Mouse (Mus musculus): ENCODE measurements around the gene Rhoj.
"Not testable (repeated sequence)": the region's sequence is repeated elsewhere in the genome, so short reads cannot be mapped to it uniquely, and the experiment has no call there.

Gene Rhoj

DNA sequence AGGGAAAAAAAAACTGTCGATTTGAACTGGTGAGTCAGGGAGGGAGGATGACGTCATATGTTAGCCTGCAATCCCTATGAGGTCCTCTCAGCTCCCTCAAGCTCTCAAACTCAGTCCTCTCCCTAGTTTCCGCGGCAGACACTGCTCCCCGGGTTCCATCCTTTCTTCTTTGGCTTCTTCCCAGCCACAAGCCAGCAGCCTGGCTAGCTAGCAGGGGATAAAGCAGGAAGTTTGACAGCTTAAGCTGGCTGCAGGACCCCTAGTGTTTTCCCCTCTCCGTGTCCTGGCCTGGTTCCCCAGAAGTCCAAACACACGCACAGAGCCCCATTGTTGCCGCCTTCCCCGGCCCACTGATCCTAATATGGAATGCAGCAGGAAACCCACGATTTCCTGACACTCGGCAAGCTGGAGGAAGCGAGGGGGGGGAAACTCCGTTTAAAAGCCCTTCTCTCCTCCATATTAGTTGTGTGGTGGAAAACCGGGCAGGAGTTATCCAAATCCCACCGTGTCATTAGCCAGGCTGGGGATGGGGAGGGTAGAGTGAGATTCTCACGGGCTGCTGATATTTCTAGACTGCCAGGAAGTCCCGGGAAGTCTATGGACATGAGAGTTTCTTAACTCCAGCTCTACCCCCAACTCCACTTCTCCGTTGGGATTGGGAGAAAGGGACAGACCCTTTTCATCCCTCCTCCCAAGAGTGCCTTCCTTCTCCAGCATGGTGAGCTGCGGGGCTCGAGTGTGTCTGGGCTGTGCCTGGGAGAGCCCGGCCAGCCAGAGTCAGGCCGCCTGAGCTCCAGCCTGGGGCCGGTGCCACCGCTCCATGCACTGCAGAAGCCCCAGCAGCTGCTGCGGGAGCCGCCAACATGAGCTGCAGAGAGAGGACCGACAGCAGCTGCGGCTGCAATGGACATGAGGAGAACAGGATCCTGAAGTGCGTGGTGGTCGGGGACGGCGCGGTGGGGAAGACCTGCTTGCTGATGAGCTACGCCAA, at the start of gene Rhoj:
Gene Rhoj (plus strand): TSS at position 362 of the 991 bp plus-strand sequence.
- DNase-seq: peak; percentile 29

DNA sequence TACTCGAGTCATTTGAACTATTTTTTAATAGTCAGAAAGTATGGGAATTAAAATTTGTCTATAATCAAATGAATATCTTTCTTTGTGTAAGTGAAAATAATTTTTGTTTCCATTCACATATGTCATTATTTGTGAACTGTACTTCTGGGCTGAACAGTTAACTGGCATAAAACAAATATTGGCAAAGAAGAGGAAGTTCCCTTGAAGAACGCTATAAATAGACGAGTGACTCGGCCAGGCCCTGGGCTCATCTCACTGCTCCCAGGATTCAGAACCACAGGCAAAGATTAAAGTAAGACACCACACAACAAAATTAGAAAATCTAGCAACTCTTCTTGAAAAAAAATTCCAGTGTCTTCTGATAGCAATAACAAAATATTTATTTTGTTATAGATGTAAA, 36.4 kb upstream of the Rhoj start:
- no peak for DNase-seq

DNA sequence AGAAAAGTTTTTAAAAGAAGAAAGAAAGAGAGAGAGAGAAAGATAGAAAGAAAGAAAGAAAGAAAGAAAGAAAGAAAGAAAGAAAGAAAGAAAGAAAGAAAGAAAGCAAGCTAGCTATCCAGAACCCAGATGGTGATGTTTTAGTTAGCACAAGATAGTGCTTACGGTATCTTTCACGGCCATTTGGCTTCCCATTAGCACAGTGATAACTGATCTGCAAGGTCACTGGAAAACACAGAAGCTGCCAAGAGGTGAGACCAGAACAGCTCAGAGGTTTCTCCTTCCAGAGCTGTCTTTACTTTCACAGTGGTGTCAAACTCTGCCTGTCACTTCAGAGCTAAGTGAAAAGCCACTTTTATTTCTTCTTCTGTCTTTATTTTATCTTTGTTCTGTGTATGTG, 32.4 kb upstream of the Rhoj start:
- no peak for DNase-seq

DNA sequence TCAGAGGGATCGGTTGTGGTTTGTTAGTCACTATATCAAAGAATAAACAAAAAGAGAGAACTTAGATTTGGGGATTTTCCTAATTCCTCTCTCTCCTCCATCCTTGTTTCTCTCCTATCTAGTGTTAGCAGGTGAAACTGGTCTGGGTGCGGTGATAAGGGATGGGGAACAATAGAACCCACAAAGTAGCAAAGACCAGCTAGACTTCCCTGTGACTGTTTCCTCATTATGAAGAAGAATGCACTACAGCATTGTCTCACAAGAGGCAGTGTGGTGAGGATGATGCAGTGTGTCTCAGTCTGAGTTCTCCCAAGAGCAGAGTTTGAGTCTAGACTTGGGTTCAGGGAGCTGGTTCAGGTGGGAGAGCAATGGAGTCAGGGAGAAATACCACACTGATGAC, 30.7 kb upstream of the Rhoj start:
- DNase-seq: no peak

DNA sequence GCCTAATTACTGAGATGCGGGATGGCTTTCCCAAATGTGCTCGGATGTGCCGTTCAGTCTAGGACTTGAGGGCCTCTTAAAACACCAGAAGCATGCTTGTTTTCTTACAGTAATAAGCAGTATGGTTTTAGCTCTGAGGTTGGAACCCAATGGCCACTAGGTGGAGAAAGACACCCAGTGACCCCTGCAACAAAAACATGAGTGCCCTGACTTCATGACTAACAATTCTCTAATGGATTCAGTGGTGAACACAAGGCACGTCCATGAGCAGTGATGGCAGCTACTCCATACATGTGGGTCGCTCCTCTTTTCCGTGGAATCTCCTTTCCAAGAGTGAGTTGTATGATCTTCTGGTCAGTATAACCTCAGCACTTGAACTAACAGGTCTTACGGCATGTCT, 27.6 kb upstream of the Rhoj start:
- DNase-seq: peak; percentile 9

DNA sequence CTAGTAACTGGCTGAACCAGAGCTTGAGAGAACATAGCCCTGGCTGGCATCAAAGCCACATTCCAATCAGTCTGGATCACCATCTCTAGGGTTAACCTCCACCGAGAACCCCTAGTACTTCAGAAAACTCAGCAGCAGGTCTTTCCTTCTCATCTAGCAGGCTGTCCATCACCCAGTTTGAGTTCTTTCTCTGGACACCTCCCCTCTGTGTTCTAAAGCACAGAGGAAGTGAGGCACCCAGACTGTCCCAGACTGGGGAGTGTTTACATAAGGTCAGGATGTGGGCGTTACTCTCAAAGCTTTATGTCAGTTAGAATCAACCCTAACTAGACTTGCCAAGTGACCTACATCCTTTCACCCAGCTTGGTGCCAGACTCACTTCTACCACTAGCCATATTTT, 24.9 kb upstream of the Rhoj start:
- DNase-seq: no peak

DNA sequence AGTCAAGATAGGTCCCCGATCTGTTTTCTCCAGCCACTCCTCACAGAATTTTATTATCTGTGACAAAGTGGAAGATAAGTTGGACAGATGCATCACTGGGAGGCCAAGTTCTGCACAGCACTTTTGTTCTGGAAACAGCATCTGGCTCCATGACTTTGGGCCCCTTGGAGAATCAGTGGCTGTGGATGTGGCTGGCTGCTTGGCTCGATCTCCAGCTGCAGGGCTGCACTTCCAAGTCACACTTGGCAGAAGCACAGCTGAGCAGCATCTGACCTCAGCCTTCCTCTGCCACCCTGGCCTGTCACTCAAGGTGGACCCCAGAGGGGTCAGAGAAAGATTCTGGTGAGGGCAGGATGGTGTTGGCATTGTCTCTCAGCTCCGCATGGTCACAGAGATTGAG, 22.0 kb upstream of the Rhoj start:
- DNase-seq: no peak

DNA sequence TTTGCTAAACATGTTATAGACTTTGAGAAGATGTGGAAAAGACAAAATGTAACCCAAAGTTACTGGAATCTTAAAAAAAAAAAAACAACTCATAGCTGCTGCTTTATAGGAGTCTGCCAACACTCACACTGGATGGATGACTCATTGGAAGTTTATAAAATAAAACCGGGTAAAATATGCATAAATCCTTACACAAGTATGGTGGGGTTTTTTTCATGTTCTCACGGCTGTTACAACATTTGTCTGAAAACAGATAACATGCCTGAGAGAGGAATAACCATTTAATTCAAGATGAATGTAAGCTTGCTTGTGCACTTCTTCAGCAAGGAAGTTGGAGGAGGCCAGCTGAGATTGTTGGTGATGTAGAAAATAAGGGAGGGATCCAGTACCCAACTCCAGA, 17.6 kb upstream of the Rhoj start:
- no peak for DNase-seq

DNA sequence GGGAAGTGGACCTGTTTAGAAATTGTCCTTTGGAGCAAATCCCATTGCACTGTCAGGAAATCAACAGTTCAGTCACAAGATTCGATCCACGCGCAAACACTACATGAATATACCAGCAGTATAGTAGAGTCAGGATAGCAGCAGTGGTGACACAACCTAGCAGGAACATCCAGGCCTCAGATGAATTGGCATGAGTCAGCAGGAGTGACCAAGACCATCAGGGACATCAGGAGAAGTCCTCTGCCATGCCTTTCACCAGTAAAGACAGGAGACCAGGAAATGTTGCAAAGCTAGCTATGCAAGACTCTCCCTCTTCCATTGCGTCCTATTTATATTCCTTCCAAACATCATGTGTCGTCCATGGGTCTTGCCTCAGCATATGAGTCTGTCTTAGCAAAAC, 16.6 kb upstream of the Rhoj start:
- DNase-seq: no peak

DNA sequence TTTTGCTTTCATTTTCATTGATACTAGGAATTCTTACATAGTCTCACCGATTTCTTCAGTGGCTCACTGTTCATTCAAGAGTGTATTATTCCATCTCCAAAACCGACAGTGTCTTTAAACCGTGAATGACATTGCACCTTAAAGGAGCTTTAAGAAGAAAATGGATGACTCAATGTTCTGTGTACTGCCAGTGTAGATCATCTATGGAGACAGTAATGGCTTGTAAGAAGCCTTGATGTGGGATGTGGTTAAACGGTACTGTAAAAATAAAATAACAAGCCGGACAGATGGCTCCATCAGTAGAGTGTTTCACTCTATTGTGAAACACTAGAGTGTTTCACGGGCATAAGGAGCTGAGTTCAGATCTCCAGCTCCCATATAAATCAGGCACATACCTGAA, 15.2 kb upstream of the Rhoj start:
- no peak for DNase-seq

DNA sequence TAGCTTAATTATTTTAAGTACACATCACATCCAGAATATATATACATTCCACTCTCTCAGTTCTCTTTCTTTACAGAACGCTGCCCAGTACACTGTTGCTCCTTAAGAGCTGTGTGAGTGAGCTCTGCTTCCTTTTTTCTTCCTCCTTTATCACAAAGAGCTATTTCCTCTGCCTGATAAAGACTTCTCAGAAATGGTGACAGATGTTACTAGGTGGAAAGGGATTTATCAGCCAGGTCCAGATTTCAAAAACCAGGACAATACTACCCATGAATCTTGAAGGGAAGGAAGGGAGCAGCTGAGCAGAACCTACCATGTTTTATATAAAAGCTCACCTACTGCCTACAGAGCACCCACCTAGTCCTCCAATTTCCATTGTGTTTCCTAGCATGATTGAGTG, 8.3 kb upstream of the Rhoj start:
- no peak for DNase-seq

DNA sequence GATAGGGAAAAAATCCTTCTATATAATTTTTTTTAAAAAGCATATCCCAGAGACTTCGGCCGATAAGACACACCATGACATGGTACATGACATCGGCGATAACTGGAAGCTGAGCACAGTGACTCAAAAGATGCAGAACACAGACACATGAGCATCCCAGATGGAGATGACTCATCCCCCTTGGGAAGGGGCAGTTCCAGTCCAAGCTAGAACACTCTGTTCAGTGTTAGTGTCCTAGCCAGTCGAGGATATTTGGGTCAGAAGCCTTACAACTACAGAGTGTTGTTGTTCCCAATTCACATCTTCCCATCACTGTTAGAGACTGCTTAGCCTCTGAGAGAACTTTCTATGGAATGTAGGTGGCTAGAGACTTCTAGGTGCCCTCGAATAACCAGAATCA, 4.0 kb upstream of the Rhoj start:
- peak; percentile 7 for DNase-seq

DNA sequence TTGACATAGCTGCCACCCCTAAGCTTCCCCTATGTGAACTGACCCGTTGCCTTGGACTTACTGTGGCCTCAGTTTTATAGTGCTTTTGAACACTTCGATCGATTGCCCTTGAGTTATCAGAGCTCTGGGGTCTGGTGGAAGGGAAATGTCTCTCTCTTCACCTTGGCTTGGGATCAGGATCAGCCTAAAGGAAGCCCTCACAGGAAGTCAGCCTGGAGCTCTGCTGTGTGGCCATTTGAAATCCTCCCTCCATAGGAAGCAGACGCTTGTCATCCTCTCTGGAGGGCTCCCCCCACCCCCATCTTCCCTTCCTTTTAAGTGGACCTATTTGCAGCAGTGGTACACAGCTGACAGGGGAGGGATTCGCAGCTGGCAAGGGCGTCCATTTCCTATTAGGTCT, 1.6 kb downstream of the Rhoj start:
- DNase-seq: no peak

DNA sequence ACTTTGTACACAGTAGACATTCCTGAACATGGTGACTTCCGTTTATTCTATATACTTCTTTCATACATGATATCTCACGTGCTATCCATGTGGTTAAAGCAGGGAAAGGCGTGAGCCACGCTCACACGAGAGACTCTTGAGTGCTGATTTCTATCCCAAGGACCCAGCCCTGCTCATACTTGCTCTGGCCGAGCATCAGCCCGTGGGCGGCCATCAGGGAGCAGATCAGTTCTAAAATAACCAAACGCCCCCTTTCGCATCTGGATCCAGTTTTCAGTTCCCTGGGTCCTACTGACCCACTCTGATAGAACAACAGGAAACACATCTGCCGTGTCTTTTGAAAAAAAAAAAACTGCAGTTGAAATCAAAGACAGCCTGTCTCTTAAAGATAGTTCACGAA, 2.6 kb downstream of the Rhoj start:
- DNase-seq: no peak

DNA sequence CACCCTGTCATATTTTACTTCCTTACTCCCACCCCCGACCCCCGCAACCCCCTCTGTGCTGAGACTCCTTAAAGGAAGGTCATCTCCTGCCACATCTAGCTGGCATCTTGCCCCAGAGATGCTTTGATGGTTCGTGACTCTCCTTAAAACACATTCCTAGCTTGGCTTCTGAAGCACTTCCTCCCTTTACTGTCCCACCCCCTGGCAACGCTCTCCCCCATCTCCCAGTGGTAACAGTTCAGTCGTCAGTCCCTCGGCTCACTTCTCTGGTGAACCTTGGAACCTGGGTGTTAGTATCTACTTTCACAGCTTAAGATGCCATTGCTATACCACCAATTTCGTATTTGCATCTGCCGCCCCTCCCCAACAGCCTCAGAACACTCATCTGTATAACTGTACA, 3.8 kb downstream of the Rhoj start:
- no peak for DNase-seq

DNA sequence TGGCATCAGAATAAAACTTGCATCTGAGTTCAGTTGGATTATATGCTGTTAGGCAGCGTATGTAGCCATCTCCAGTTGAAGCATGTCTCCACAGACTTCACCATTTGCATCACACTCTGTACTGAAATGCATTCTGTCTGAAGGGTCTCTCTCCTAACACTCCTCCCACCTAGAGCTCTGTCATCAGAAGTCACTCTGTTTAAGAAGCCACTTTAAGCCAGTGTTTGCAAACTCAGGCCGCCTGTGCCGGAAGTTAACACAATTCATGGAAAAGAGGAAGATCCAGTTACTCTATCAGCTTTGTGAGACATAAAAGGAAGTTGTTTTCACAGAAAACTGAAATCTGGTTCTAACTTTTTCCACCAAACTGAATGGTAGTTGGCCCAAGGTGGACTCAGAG, 5.9 kb downstream of the Rhoj start:
- DNase-seq: no peak

DNA sequence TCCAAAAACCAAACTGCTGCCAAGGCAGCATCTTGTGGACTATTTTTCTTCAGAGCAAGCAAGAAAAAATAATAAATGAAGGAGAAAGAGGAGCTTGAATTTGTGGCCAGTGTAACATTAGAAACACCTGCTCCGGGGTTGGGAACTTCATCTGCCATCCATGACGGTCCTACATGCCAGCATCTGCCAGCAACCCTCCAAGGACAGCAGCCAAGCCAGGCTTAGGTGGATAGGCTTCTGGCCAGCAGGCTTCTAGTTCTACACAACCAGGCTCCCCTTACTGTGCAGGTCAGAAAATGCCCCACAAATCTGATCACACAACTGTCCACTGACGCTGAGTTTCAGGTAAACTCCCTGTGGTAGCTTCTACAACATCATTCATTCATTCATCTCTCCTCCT, 7.7 kb downstream of the Rhoj start:
- DNase-seq: no peak

DNA sequence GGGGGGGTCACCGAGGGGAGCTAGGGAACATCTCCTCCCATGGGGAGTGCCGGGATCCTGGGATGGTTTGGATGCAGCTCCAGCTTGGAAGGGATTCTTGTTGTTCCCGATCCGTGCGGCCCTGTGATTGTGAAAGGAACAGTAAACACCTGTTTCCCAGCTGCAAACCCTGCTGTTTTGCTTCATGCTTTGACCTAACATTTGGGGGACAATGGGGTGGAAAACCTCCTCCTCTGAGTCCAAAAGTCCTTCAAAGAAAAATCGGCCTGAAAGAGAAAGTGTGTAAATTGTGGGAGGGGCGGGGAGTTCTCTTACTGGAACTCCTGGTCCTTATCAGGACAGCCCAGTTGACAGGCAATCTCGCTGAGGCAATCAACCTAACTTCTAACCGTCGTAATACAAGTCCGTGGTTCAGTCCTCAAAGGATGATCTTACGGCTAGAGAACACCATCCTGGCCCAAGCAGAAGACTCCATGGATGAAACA, 12.4 kb downstream of the Rhoj start:
- DNase-seq: no peak

DNA sequence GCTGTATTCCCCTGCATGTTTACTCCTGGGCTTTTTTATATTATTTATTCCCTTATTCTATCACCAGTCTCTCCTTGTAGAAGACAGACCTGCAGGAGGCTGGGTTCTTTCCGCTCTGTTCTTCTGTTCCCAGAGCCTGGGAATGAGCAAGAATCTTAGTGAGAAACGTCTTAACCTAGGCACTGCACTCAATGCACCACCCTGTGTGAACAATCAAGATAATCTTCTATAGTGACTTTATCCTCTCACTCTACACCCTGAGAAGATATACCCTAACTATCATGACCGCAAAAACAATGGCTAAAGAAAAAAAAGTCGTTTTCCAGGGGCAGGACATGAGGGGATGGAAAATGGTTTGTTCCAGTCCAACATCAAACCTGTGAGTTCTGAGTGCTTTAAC, 13.1 kb downstream of the Rhoj start:
- DNase-seq: no peak

DNA sequence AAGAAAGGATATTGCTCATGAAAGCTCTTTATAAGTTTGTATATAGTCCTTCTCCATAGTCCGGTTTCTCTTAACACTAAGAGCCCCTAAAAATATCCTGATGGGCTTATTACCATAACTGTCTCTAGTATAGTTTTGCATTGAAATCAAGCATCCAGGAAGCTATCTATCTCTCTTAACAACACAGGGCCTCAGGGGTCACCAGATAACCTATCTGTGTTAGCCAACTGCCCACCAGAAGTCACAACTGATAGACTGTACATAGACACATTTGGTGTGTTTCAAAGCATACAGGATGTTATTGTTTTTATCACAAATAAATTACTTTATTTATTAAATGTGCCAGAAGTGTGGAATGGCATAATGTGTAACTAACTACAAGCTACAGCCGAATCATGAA, 21.1 kb downstream of the Rhoj start:
- DNase-seq: no peak

DNA sequence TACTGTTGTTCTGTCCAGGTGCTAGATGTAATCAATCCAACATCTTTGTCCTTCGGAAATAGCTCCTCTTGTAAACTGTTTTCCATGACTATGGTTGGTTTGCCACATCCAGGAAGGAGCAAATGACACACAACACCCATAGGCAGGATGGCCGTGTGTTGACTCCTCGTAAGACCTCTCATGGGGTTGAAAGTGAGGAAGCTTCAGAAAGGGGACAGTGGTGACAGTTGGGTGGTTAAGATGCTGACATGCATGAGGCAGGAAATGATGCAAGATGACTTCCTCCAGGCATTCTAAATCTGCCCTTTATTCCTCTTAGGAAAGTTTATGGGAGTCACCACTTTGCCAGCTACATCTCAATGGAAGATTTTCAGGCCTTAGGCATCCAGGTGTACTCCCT, 31.8 kb downstream of the Rhoj start:
- no peak for DNase-seq

DNA sequence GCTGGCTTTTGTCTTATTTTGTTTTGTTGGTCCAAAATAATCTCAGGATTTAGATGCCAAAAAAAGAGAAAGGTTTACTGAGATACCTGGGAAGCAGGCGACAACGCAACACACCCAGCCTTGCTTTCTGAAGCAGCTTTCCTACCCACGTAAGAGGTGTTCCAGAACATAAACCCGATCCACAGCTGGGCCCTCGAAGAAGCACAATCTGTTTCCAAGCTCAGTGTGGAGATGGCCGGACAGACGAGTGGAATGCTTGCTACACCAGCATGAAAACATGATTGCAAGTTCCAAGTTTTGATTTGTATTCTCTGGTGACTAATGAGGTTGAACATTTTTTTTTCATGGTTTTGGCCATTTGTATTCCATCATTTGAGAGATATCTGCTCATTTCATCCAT, 32.2 kb downstream of the Rhoj start:
- no peak for DNase-seq

DNA sequence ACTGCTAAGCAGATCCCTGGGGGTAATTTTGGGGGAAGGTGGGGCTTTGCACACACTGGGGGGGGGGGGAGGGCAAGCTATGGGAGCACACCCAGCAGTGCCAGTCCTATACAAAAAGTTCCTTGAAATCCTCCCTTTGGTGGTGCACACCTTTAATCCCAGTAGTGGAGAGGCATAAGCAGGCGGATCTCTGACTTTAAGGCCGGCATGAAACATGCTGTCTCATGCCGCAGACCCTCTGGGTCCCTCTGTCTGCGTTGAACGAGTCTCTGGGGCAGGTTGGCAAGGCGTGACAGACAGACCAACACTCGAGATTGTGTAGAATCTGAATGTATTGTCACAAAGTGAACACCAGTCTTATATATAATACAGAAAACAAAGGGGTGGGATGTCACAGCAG, 40.4 kb downstream of the Rhoj start:
- DNase-seq: no peak

DNA sequence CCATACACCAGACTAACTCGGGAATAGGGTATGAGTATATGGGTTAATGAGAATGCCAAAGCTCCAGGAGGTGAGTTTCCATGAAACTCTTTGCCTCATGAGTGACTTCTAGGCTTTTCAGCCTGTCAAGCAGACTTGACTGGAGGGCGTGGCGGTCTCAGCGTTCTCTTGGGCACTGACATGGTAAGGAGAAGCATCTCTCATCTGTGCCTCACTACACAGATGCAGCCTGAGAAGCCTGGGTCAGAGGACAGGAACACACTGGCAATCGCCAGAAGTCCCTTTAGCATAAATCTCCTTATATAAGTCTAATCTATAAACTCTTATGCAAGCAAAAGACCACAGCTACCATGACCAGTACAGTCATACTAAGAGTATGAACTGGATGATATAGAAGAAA, 41.4 kb downstream of the Rhoj start:
- not testable (repeated sequence) for DNase-seq

DNA sequence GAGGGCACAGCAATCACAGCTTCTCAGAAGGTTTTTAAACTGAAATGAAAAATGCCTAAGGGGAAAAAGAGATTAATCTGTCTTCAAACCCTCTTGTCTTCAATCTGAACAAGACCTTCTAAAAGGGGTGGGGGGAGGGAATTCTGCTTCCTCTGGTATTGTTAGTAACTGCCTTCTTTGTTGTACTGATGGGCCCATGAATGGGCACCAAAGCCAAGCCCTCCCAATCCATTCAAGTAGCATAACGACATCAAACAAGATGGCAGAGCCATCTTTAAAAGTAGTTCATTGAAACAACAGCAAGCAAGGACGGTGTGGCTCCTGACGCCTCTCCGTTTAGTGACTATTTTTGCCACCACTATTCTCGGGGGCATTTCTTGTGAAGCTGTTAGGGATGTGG, 42.6 kb downstream of the Rhoj start:
- DNase-seq: no peak
